Mouse (Mus musculus): Measurements from ENCODE around the gene Styxl1.
A peak's percentile ranks its signal among the peaks of the same experiment; 100 is the strongest.

Styxl1 gene

GRCm38 (mm10) chr5:135776546-135776945 lies 1.6 kb downstream of the Styxl1 start:
- no peak for ATAC-seq (ENCODE audit: insufficient number of reproducible peaks, low FRiP score, low TSS enrichment)

- ATAC-seq (ENCODE audit: insufficient number of reproducible peaks, low FRiP score, low TSS enrichment): no peak
Measured at GRCm38 (mm10) chr5:135772519-135772918, 5.7 kb downstream of the Styxl1 start.

GRCm38 (mm10) chr5:135764971-135765370 lies 13.2 kb downstream of the Styxl1 start:
- ATAC-seq (ENCODE audit: insufficient number of reproducible peaks, low FRiP score, low TSS enrichment): no peak

- ATAC-seq (ENCODE audit: insufficient number of reproducible peaks, low FRiP score, low TSS enrichment): no peak
Measured at GRCm38 (mm10) chr5:135763526-135763925, 14.7 kb downstream of the Styxl1 start.

- ATAC-seq (ENCODE audit: insufficient number of reproducible peaks, low FRiP score, low TSS enrichment): no peak
Measured at GRCm38 (mm10) chr5:135761881-135762280, 16.3 kb downstream of the Styxl1 start.

GRCm38 (mm10) chr5:135751595-135751994 lies 26.6 kb downstream of the Styxl1 start:
- no peak for ATAC-seq (ENCODE audit: insufficient number of reproducible peaks, low FRiP score, low TSS enrichment)

GRCm38 (mm10) chr5:135751041-135751440 lies 27.1 kb downstream of the Styxl1 start:
- no peak for ATAC-seq (ENCODE audit: insufficient number of reproducible peaks, low FRiP score, low TSS enrichment)

- ATAC-seq (ENCODE audit: insufficient number of reproducible peaks, low FRiP score, low TSS enrichment): no peak
Measured at GRCm38 (mm10) chr5:135744742-135745141, 33.4 kb downstream of the Styxl1 start.

- peak; percentile 95 for ATAC-seq (ENCODE audit: insufficient number of reproducible peaks, low FRiP score, low TSS enrichment)
Measured at GRCm38 (mm10) chr5:135743741-135744609, 34.2 kb downstream of the Styxl1 start, which contains the start of gene Tmem120a. Gene Tmem120a (minus strand): TSS chr5:135744448.

GRCm38 (mm10) chr5:135742941-135743740 lies 35.0 kb downstream of the Styxl1 start:
- no peak for ATAC-seq (ENCODE audit: insufficient number of reproducible peaks, low FRiP score, low TSS enrichment)

GRCm38 (mm10) chr5:135742156-135742555 lies 36.0 kb downstream of the Styxl1 start:
- no peak for ATAC-seq (ENCODE audit: insufficient number of reproducible peaks, low FRiP score, low TSS enrichment)

GRCm38 (mm10) chr5:135738266-135738665 lies 39.9 kb downstream of the Styxl1 start:
- no peak for ATAC-seq (ENCODE audit: insufficient number of reproducible peaks, low FRiP score, low TSS enrichment)

- no peak for ATAC-seq (ENCODE audit: insufficient number of reproducible peaks, low FRiP score, low TSS enrichment)
Measured at GRCm38 (mm10) chr5:135737154-135737553, 41.0 kb downstream of the Styxl1 start.

GRCm38 (mm10) chr5:135736544-135736943 lies 41.6 kb downstream of the Styxl1 start:
- ATAC-seq (ENCODE audit: insufficient number of reproducible peaks, low FRiP score, low TSS enrichment): no peak

- no peak for ATAC-seq (ENCODE audit: insufficient number of reproducible peaks, low FRiP score, low TSS enrichment)
Measured at GRCm38 (mm10) chr5:135735741-135736140, 42.4 kb downstream of the Styxl1 start.

GRCm38 (mm10) chr5:135734057-135734680 lies 44.0 kb downstream of the Styxl1 start:
- ATAC-seq (ENCODE audit: insufficient number of reproducible peaks, low FRiP score, low TSS enrichment): no peak

GRCm38 (mm10) chr5:135733071-135733470 lies 45.1 kb downstream of the Styxl1 start:
- ATAC-seq (ENCODE audit: insufficient number of reproducible peaks, low FRiP score, low TSS enrichment): no peak

GRCm38 (mm10) chr5:135731322-135731721 lies 46.9 kb downstream of the Styxl1 start:
- no peak for ATAC-seq (ENCODE audit: insufficient number of reproducible peaks, low FRiP score, low TSS enrichment)

- ATAC-seq (ENCODE audit: insufficient number of reproducible peaks, low FRiP score, low TSS enrichment): no peak
Measured at GRCm38 (mm10) chr5:135730916-135731315, 47.3 kb downstream of the Styxl1 start.

- ATAC-seq (ENCODE audit: insufficient number of reproducible peaks, low FRiP score, low TSS enrichment): peak; percentile 28; the same call in 1 of the 2 replicates
Measured at GRCm38 (mm10) chr5:135730278-135730677, 47.9 kb downstream of the Styxl1 start.

GRCm38 (mm10) chr5:135729351-135729750 lies 48.8 kb downstream of the Styxl1 start:
- no peak for ATAC-seq (ENCODE audit: insufficient number of reproducible peaks, low FRiP score, low TSS enrichment)
